Mouse (Mus musculus): ENCODE measurements at regions not wholly inside any gene's neighbourhood (a gene's known extent, or its start where the extent isn't known, plus 50 kb on each side); places are given as distances from the start of the nearest gene placed in this dataset.

GRCm38 (mm10) chr5:106557733-106558132, 51.2 kb upstream of the Gm17304 start:
- TF ChIP-seq GATA1 (IDR thresholded peaks at IDR 0.05; ENCODE audit: borderline replicate concordance, low read length), result no peak
- no peak for TF ChIP-seq FLI1 (IDR thresholded peaks at IDR 0.05; ENCODE audit: low read length)
